Mouse (Mus musculus) spleen, postnatal 10 days (tissue): Measurements from ENCODE around the gene H2-M10.6.

ENCODE experiments used
- DNase-seq, 2 experiments: peaks; one replicate each; pipeline ENCODE4 v3.0.0; 2021 to 2022; ENCODE audit warnings: low spot score in 2 of 2

H2-M10.6 gene

GRCm38 (mm10) chr17:36840961-36841445, 29.0 kb downstream of the H2-M10.6 start:
- DNase-seq, result no peak

- no peak for DNase-seq
These were observed 31.7 kb downstream of the H2-M10.6 start for GRCm38 (mm10) chr17:36843696-36844095.

GRCm38 (mm10) chr17:36844286-36844719, 32.3 kb downstream of the H2-M10.6 start:
- no peak for DNase-seq

- DNase-seq, result no peak
These were observed 32.8 kb downstream of the H2-M10.6 start for GRCm38 (mm10) chr17:36844725-36845124.

GRCm38 (mm10) chr17:36848911-36849310, 36.9 kb downstream of the H2-M10.6 start:
- DNase-seq, result no peak

GRCm38 (mm10) chr17:36849992-36850391, 38.0 kb downstream of the H2-M10.6 start:
- DNase-seq, result no peak

- no peak for DNase-seq
These were observed 39.2 kb downstream of the H2-M10.6 start for GRCm38 (mm10) chr17:36851200-36851599.

- no peak for DNase-seq
These were observed 39.7 kb downstream of the H2-M10.6 start for GRCm38 (mm10) chr17:36851627-36852026.

- DNase-seq, result no peak
These were observed 43.5 kb downstream of the H2-M10.6 start for GRCm38 (mm10) chr17:36855484-36855883.

- DNase-seq, result no peak
These were observed 44.3 kb downstream of the H2-M10.6 start for GRCm38 (mm10) chr17:36856236-36856635.

GRCm38 (mm10) chr17:36858181-36858580, 46.2 kb downstream of the H2-M10.6 start:
- no peak for DNase-seq

- DNase-seq, result no peak
These were observed 49.7 kb downstream of the H2-M10.6 start for GRCm38 (mm10) chr17:36861680-36862079.
